Mouse (Mus musculus): ENCODE measurements at regions not wholly inside any gene's neighbourhood (a gene's known extent, or its start where the extent isn't known, plus 50 kb on each side); places are given as distances from the start of the nearest gene placed in this dataset.

DNA sequence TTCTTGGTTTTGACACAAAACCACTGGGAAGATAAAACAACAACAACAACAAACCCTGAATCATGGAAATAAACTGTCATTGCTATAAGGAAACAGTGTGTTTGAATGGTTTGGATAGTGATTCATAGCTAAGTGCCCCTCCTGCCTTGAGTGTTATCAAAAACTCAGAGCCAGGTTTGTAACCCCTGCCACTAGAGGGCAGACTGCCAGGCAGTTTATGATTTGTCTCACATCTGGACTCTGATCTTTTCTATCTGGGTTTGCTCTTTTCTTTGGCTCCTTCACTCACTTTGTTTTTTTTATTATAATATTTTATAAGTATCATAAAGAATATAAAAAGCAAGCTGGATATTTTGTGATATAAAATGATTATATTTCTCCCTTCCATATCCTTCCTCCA, 400.1 kb upstream of the Fam92a start:
- TF ChIP-seq POLR2A (IDR thresholded peaks at IDR 0.05; ENCODE audit: control insufficient read depth, extremely low read depth, insufficient read depth, low read length, poor library complexity) (no peak), CTCF (IDR thresholded peaks at IDR 0.05; ENCODE audit: borderline replicate concordance, control insufficient read depth, extremely low read depth, insufficient read depth, low read length, poor library complexity) (no peak)
- DNase-seq = no peak
- no peak overlapping the region for H3K4me3 ChIP-seq (ENCODE audit: control insufficient read depth, insufficient read depth, low read length)
- H3K27me3 ChIP-seq (ENCODE audit: control insufficient read depth, insufficient read depth, low read length) = no peaks in the 10 kb centered on the region
- no peak overlapping the region for H3K27ac ChIP-seq (ENCODE audit: control insufficient read depth, insufficient read depth, low read length)
- H3K36me3 ChIP-seq (ENCODE audit: control insufficient read depth, insufficient read depth, low read length) = no peaks in the 10 kb centered on the region
- H3K4me1 ChIP-seq (replicated peaks; ENCODE audit: control insufficient read depth, insufficient read depth, low read length) = no peaks in the 10 kb centered on the region

DNA sequence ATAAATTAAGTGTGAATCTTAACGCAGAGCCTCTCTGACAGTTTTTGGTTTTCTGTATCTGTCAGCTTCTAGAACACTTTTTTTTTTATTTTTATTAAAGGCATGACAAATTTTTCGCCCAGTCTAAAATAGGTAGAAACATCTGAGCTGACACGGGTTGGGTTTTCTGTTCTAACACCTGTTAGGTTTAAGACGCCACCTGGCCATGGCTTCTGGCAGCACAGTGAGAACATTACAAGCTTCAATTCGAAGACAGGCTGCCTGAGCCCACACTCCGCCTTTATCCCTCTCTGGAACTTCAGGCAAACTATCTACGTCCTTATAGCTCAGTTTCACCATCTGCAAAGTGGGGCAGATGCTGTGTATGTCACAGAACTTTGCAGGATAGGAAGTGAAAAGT, 398.9 kb upstream of the Fam92a start:
- H3K4me1 ChIP-seq (replicated peaks; ENCODE audit: control insufficient read depth, insufficient read depth, low read length) = no peaks in the 10 kb centered on the region
- no peaks in the 10 kb centered on the region for H3K27me3 ChIP-seq (ENCODE audit: control insufficient read depth, insufficient read depth, low read length)
- 89% methylated on average over 7 of the region's 7 CpGs for WGBS
- no peaks in the 10 kb centered on the region for H3K36me3 ChIP-seq (ENCODE audit: control insufficient read depth, insufficient read depth, low read length)
- H3K27ac ChIP-seq (ENCODE audit: control insufficient read depth, insufficient read depth, low read length) = no peak overlapping the region
- no peak overlapping the region for H3K4me3 ChIP-seq (ENCODE audit: control insufficient read depth, insufficient read depth, low read length)
- TF ChIP-seq CTCF (IDR thresholded peaks at IDR 0.05; ENCODE audit: borderline replicate concordance, control insufficient read depth, extremely low read depth, insufficient read depth, low read length, poor library complexity) (no peak), POLR2A (IDR thresholded peaks at IDR 0.05; ENCODE audit: control insufficient read depth, extremely low read depth, insufficient read depth, low read length, poor library complexity) (no peak)
- no peak for DNase-seq

DNA sequence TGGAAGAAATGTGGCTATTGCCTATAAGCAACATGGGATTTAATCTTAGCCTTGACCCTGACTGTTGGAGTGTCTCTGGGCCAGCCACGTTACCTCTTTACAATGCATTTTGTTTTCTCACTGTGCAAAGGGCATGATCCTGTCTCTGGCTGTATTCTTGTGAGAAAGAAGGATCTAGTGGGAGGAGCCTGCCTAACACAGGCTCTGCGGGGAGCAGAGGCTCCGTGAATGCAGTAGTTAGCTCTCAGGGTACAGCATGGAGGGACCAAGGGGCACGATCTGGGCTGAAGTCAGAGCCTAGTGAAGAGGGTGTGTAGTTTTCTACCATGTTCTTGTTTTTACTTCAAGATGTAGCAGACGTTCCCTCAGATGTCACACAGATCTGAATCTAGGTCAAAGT, 395.8 kb upstream of the Fam92a start:
- TF ChIP-seq CTCF (IDR thresholded peaks at IDR 0.05; ENCODE audit: borderline replicate concordance, control insufficient read depth, extremely low read depth, insufficient read depth, low read length, poor library complexity) (no peak), POLR2A (IDR thresholded peaks at IDR 0.05; ENCODE audit: control insufficient read depth, extremely low read depth, insufficient read depth, low read length, poor library complexity) (no peak)
- Histone ChIP-seq H3K4me1 (replicated peaks; ENCODE audit: control insufficient read depth, insufficient read depth, low read length) (no peaks in the 10 kb centered on the region), H3K27me3 (ENCODE audit: control insufficient read depth, insufficient read depth, low read length) (no peaks in the 10 kb centered on the region), H3K36me3 (ENCODE audit: control insufficient read depth, insufficient read depth, low read length) (no peaks in the 10 kb centered on the region), H3K4me3 (ENCODE audit: control insufficient read depth, insufficient read depth, low read length) (no peak overlapping the region), H3K27ac (ENCODE audit: control insufficient read depth, insufficient read depth, low read length) (no peak overlapping the region)
- no peak for DNase-seq
- WGBS = 84% methylated on average over 5 of the region's 5 CpGs

DNA sequence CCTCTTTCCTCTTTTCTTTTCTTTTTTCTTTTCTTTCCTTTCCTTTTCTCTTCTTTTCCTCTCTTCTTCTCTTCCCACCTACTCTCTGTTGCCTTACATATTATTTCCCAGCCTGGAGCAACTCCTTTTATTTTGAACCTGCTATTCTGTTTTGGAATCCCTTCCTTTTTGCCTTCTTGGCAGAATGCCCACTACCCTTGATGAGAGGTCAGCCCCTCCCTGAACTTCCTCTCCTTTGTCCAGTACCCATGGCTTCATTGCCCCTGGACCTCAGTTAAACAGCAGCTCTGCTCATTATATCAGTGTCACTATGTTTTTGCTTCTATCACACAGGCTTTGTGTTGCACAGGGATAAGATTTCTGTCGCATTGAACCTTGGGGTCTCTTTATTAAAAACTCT, 391.2 kb upstream of the Fam92a start:
- WGBS = 86% methylated on average over 1 of the region's 1 CpGs
- Histone ChIP-seq H3K36me3 (ENCODE audit: control insufficient read depth, insufficient read depth, low read length) (no peaks in the 10 kb centered on the region), H3K27me3 (ENCODE audit: control insufficient read depth, insufficient read depth, low read length) (no peaks in the 10 kb centered on the region), H3K4me1 (replicated peaks; ENCODE audit: control insufficient read depth, insufficient read depth, low read length) (no peaks in the 10 kb centered on the region), H3K27ac (ENCODE audit: control insufficient read depth, insufficient read depth, low read length) (no peak overlapping the region), H3K4me3 (ENCODE audit: control insufficient read depth, insufficient read depth, low read length) (no peak overlapping the region)
- DNase-seq = no peak
- no peak for TF ChIP-seq POLR2A (IDR thresholded peaks at IDR 0.05; ENCODE audit: control insufficient read depth, extremely low read depth, insufficient read depth, low read length, poor library complexity)
- no peak for TF ChIP-seq CTCF (IDR thresholded peaks at IDR 0.05; ENCODE audit: borderline replicate concordance, control insufficient read depth, extremely low read depth, insufficient read depth, low read length, poor library complexity)

DNA sequence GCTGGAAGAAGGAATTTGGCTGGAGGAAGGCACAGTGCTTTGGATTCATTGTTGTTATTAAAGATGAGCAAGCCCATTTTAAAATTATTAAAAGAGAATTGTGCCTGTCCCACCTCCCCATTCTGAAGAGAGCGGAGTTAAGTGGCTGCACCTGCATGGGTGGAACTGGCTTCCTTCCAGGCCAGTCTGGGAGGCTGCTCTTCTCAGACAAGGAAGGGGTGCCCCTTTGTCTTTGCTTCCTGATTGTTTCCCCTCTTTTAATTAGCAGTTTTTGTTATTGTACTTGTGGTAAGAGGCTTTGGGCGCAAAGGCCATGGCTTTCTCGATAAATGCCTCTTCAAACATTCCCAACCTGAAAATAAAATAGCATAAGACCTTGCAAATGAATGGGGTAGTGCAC, 388.7 kb upstream of the Fam92a start:
- Histone ChIP-seq H3K27ac (ENCODE audit: control insufficient read depth, insufficient read depth, low read length) (no peak overlapping the region), H3K4me3 (ENCODE audit: control insufficient read depth, insufficient read depth, low read length) (no peak overlapping the region), H3K36me3 (ENCODE audit: control insufficient read depth, insufficient read depth, low read length) (no peaks in the 10 kb centered on the region), H3K27me3 (ENCODE audit: control insufficient read depth, insufficient read depth, low read length) (no peaks in the 10 kb centered on the region), H3K4me1 (replicated peaks; ENCODE audit: control insufficient read depth, insufficient read depth, low read length) (no peaks in the 10 kb centered on the region)
- WGBS = 46% methylated on average over 3 of the region's 3 CpGs
- TF ChIP-seq CTCF (IDR thresholded peaks at IDR 0.05; ENCODE audit: borderline replicate concordance, control insufficient read depth, extremely low read depth, insufficient read depth, low read length, poor library complexity) (no peak), POLR2A (IDR thresholded peaks at IDR 0.05; ENCODE audit: control insufficient read depth, extremely low read depth, insufficient read depth, low read length, poor library complexity) (no peak)
- DNase-seq = no peak

DNA sequence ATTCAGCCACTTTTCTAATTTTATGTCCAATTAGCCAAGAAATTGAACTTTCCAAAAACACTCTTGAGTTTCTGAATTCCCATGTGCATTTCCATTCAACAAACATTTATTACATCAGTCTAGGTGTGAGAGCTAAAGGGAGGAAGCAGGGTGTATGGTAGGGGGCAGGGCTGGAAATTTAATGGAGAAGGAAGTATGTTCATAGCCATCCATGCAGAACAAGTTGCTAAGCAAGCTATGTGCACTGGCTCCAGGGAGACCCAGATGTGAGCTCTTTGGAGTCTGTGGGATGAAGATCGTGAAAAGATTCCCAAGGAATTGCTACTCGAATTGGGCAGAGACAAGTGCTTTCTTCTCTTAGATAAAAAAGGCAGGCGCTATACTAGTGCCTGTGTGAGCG, 388.2 kb upstream of the Fam92a start:
- Histone ChIP-seq H3K36me3 (ENCODE audit: control insufficient read depth, insufficient read depth, low read length) (no peaks in the 10 kb centered on the region), H3K27me3 (ENCODE audit: control insufficient read depth, insufficient read depth, low read length) (no peaks in the 10 kb centered on the region), H3K4me3 (ENCODE audit: control insufficient read depth, insufficient read depth, low read length) (no peak overlapping the region), H3K4me1 (replicated peaks; ENCODE audit: control insufficient read depth, insufficient read depth, low read length) (no peaks in the 10 kb centered on the region), H3K27ac (ENCODE audit: control insufficient read depth, insufficient read depth, low read length) (no peak overlapping the region)
- no peak for DNase-seq
- 95% methylated on average over 4 of the region's 4 CpGs for WGBS
- TF ChIP-seq CTCF (IDR thresholded peaks at IDR 0.05; ENCODE audit: borderline replicate concordance, control insufficient read depth, extremely low read depth, insufficient read depth, low read length, poor library complexity) (no peak), POLR2A (IDR thresholded peaks at IDR 0.05; ENCODE audit: control insufficient read depth, extremely low read depth, insufficient read depth, low read length, poor library complexity) (no peak)

DNA sequence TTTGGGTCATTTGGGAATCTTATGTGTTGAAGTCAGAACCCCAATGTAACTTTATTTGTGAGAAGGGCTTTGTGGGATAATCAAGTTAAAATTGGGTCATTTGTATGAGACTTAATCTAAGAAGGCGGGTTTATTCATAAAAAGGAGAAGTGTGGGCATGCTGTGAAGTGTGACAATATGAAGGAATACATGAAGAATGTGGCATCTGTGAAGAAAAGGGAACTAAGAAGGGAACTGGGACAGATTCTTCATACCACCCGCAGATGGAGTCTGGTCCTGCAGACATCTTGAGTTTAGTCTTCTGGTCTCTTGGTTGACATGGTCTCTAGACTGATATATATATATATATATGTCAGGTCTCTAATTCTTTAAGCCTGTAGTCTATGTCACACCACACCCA, 385.3 kb upstream of the Fam92a start:
- Histone ChIP-seq H3K4me1 (replicated peaks; ENCODE audit: control insufficient read depth, insufficient read depth, low read length) (no peaks in the 10 kb centered on the region), H3K27me3 (ENCODE audit: control insufficient read depth, insufficient read depth, low read length) (no peaks in the 10 kb centered on the region), H3K36me3 (ENCODE audit: control insufficient read depth, insufficient read depth, low read length) (no peaks in the 10 kb centered on the region), H3K27ac (ENCODE audit: control insufficient read depth, insufficient read depth, low read length) (no peak overlapping the region), H3K4me3 (ENCODE audit: control insufficient read depth, insufficient read depth, low read length) (no peak overlapping the region)
- DNase-seq = no peak
- TF ChIP-seq POLR2A (IDR thresholded peaks at IDR 0.05; ENCODE audit: control insufficient read depth, extremely low read depth, insufficient read depth, low read length, poor library complexity) = no peak
- TF ChIP-seq CTCF (IDR thresholded peaks at IDR 0.05; ENCODE audit: borderline replicate concordance, control insufficient read depth, extremely low read depth, insufficient read depth, low read length, poor library complexity) = no peak
- WGBS = 11% methylated on average over 2 of the region's 2 CpGs
